Mouse (Mus musculus): ENCODE measurements around the gene Mink1. TPM values are rescaled to one million over a fixed set of nuclear protein-coding genes. Genes with fewer than 3 reads are reported as not detected.
A peak's percentile ranks its signal among the peaks of the same experiment; 100 is the strongest.
"Not testable (repeated sequence)": the region's sequence is repeated elsewhere in the genome, so short reads cannot be mapped to it uniquely, and the experiment has no call there.

Mink1 gene
- polyA plus RNA-seq, 1 experiment from 2014 or later, result 10.4 TPM

DNA sequence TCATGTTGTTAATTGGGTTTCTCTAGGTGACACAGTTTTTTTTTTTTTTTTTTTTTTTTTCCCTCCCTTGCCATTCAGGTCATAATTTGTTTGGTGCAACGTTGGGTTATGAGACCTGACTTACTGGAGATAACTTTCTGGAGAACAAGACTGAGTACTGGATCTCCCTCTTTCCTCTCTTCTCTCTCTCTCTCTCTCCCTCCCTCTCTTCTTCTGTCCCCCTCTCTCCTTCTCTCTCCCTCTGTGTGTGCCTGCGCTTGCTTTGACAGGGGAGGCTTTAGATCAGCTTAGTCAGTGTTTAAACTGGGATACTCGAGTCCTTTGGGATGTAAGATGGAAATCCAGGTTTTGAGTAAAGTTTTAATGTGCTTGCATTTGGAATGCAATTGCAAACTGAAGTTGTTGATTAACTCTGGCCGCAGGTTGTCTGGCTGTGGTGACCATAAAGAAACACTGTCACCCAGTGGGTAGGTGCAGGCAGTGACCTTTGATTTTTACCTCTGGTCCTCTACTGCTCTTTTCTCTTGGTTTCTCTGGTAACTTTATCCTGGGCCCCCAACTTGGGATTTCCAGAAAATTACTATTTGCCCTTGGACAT lies 1.7 kb downstream of the Mink1 start:
- WGBS, result 36% methylated on average over 4 of the region's 4 CpGs
- H3K27me3 ChIP-seq (replicated peaks; ENCODE audit: control insufficient read depth, insufficient read depth, low read length), result no peaks in the 10 kb centered on the region
- H3K9ac ChIP-seq (ENCODE audit: low read length), result peak overlapping the region; percentile 92; the same call in 1 of the 2 replicates
- ATAC-seq (no peak), DNase-seq (ENCODE audit: low spot score) (no peak)
- H3K27ac ChIP-seq (ENCODE audit: low read depth, low read length), result no peak overlapping the region
- no peaks in the 10 kb centered on the region for H3K9me3 ChIP-seq (replicated peaks; ENCODE audit: control insufficient read depth, low read length)
- H3K4me1 ChIP-seq (ENCODE audit: control insufficient read depth, insufficient read depth, low read length), result peaks cover 9% of the 10 kb centered on the region; the same call in 1 of the 2 replicates
- H3K4me2 ChIP-seq (ENCODE audit: low read length), result peak overlapping the region; percentile 86
- H3K36me3 ChIP-seq (ENCODE audit: control insufficient read depth, insufficient read depth, low read length), result no peaks in the 10 kb centered on the region; the same call in 1 of the 2 replicates
- peak overlapping the region; percentile 91 for H3K4me3 ChIP-seq (ENCODE audit: low read depth, low read length)

DNA sequence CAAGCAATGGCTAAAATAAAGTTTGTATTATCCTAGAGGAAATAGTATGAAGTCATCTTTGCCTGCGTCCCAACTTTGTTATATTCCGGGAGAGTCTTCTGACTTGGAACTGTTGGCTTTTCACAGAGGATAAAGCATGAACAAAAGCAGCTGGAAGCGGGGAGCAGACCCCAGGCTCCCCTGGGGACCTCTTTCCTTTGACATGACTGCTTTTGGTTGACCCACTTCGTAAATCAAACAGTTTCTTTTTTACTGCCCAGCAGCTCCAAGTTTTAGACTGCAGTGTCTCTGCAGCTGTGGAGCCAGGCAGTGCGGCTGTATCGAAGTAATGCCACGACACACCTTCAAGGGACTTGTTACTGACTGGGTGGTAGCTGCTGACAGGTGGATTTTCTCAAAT lies 3.9 kb downstream of the Mink1 start:
- WGBS, result 75% methylated on average over 7 of the region's 7 CpGs
- peaks cover 9% of the 10 kb centered on the region; the same call in 1 of the 2 replicates for H3K4me1 ChIP-seq (ENCODE audit: control insufficient read depth, insufficient read depth, low read length)
- H3K4me3 ChIP-seq (ENCODE audit: low read depth, low read length), result no peak overlapping the region
- no peaks in the 10 kb centered on the region for H3K9me3 ChIP-seq (replicated peaks; ENCODE audit: control insufficient read depth, low read length)
- ATAC-seq, result no peak
- H3K9ac ChIP-seq (ENCODE audit: low read length), result no peak overlapping the region; the same call in 1 of the 2 replicates
- H3K36me3 ChIP-seq (ENCODE audit: control insufficient read depth, insufficient read depth, low read length), result no peaks in the 10 kb centered on the region; the same call in 1 of the 2 replicates
- no peak overlapping the region for H3K4me2 ChIP-seq (ENCODE audit: low read length)
- H3K27me3 ChIP-seq (replicated peaks; ENCODE audit: control insufficient read depth, insufficient read depth, low read length), result no peaks in the 10 kb centered on the region
- no peak for DNase-seq (ENCODE audit: low spot score)
- H3K27ac ChIP-seq (ENCODE audit: low read depth, low read length), result no peak overlapping the region

GRCm38 (mm10) chr11:70570614-70571013 lies 7.9 kb downstream of the Mink1 start:
- H3K4me2 ChIP-seq (ENCODE audit: low read length); H3K27me3 ChIP-seq (replicated peaks; ENCODE audit: control insufficient read depth, insufficient read depth, low read length); H3K9me3 ChIP-seq (replicated peaks; ENCODE audit: control insufficient read depth, low read length); H3K36me3 ChIP-seq (ENCODE audit: control insufficient read depth, insufficient read depth, low read length); H3K27ac ChIP-seq (ENCODE audit: low read depth, low read length); H3K4me1 ChIP-seq (ENCODE audit: control insufficient read depth, insufficient read depth, low read length); ATAC-seq; H3K9ac ChIP-seq (ENCODE audit: low read length); H3K4me3 ChIP-seq (ENCODE audit: low read depth, low read length); DNase-seq (ENCODE audit: low spot score): not testable (repeated sequence)
- 94% methylated on average over 1 of the region's 1 CpGs for WGBS

DNA sequence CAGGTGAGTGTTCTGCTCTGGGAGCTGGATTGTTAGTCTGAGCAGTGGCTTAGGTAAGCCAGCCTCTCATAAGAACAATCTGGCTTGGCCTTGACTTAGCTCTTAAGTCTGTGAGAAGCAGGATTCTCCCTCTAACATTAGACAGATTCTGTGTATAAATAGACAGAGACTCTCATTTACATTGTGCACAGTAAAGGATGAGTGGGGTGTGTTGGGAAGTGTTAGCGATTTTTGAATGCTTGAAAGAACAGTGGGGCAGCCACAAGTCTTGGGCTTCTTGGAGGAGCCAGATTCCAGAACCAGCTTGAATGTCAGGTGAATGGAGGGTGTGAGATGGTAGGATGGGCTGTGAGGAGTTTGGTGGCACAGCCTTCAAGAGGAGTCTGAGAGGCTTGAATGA lies 9.0 kb downstream of the Mink1 start:
- Histone ChIP-seq H3K9ac (ENCODE audit: low read length) (no peak overlapping the region), H3K4me1 (ENCODE audit: control insufficient read depth, insufficient read depth, low read length) (peaks cover 3% of the 10 kb centered on the region; the same call in 1 of the 2 replicates), H3K4me2 (ENCODE audit: low read length) (no peak overlapping the region), H3K4me3 (ENCODE audit: low read depth, low read length) (no peak overlapping the region), H3K36me3 (ENCODE audit: control insufficient read depth, insufficient read depth, low read length) (no peaks in the 10 kb centered on the region; the same call in 1 of the 2 replicates), H3K9me3 (replicated peaks; ENCODE audit: control insufficient read depth, low read length) (no peaks in the 10 kb centered on the region), H3K27ac (ENCODE audit: low read depth, low read length) (no peak overlapping the region), H3K27me3 (replicated peaks; ENCODE audit: control insufficient read depth, insufficient read depth, low read length) (no peaks in the 10 kb centered on the region)
- WGBS, result 90% methylated on average over 1 of the region's 1 CpGs
- no peak for ATAC-seq
- DNase-seq (ENCODE audit: low spot score), result no peak

DNA sequence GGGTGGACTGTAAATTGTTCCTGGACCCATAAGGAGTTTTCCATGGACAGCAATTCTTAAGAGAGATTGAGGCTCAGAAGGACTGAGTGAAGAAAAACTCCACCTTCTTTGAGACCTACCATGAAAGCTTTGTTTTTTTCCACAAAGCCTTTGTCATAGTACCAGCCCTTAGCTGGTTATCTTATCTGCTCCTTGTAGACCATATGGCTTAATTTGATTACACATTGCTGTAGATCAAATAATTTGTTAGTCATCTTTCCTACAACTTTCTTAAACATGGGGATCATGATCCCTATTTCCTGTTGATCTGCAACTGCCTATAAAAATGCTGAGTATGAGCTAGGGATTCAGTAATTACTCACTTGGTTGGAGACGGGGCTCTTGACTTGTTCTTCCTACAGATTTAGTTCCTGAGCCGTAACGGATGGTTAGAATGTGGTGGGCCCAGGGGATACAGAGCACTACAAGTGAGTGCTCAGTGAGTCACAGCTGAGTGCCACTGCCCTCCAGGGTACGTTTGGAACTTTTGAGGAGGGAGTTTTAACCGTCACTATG lies 9.7 kb downstream of the Mink1 start:
- Histone ChIP-seq H3K4me2 (ENCODE audit: low read length) (no peak overlapping the region), H3K27me3 (replicated peaks; ENCODE audit: control insufficient read depth, insufficient read depth, low read length) (no peaks in the 10 kb centered on the region), H3K9ac (ENCODE audit: low read length) (no peak overlapping the region), H3K9me3 (replicated peaks; ENCODE audit: control insufficient read depth, low read length) (no peaks in the 10 kb centered on the region), H3K4me3 (ENCODE audit: low read depth, low read length) (no peak overlapping the region), H3K36me3 (ENCODE audit: control insufficient read depth, insufficient read depth, low read length) (no peaks in the 10 kb centered on the region; the same call in 1 of the 2 replicates), H3K27ac (ENCODE audit: low read depth, low read length) (no peak overlapping the region), H3K4me1 (ENCODE audit: control insufficient read depth, insufficient read depth, low read length) (peaks cover 3% of the 10 kb centered on the region; the same call in 1 of the 2 replicates)
- DNase-seq (ENCODE audit: low spot score), result no peak
- ATAC-seq, result no peak
- 77% methylated on average over 5 of the region's 5 CpGs for WGBS

- H3K4me3 ChIP-seq (ENCODE audit: low read depth, low read length), result no peak overlapping the region
- H3K4me2 ChIP-seq (ENCODE audit: low read length), result no peak overlapping the region
- peak overlapping the region; percentile 15 for H3K27ac ChIP-seq (ENCODE audit: low read depth, low read length)
- H3K4me1 ChIP-seq (ENCODE audit: control insufficient read depth, insufficient read depth, low read length), result peaks cover 12% of the 10 kb centered on the region
- H3K9ac ChIP-seq (ENCODE audit: low read length), result peak overlapping the region; percentile 26; the same call in 1 of the 2 replicates
- WGBS, result 27% methylated on average over 6 of the region's 6 CpGs
- no peaks in the 10 kb centered on the region for H3K27me3 ChIP-seq (replicated peaks; ENCODE audit: control insufficient read depth, insufficient read depth, low read length)
- no peaks in the 10 kb centered on the region for H3K36me3 ChIP-seq (ENCODE audit: control insufficient read depth, insufficient read depth, low read length)
- H3K9me3 ChIP-seq (replicated peaks; ENCODE audit: control insufficient read depth, low read length), result no peaks in the 10 kb centered on the region
- DNase-seq (ENCODE audit: low spot score) (peak; percentile 47), ATAC-seq (no peak)
Observed at GRCm38 (mm10) chr11:70573872-70574271, 11.2 kb downstream of the Mink1 start.

DNA sequence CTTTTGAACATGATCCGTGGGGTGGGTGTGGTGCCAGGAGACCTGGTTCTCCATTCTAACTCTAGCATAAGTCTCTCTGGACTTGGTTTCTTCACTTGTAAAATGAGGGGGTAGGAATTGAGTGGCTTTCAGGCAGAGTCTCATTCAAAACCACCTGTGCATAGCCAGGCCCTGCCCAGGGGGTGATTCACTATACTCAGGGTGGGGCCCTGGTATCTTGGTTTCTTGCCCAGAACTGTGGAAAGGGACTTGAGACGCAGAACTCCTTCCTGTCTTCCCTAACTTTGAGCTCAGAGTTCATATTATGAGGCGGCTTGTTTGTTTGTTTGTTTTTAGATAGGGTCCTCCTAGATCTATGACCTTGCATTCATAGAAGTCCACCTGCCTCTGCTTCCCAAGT lies 14.5 kb downstream of the Mink1 start:
- peaks cover 14% of the 10 kb centered on the region for H3K4me1 ChIP-seq (ENCODE audit: control insufficient read depth, insufficient read depth, low read length)
- no peak overlapping the region for H3K4me3 ChIP-seq (ENCODE audit: low read depth, low read length)
- no peak overlapping the region for H3K27ac ChIP-seq (ENCODE audit: low read depth, low read length)
- ATAC-seq (no peak), DNase-seq (ENCODE audit: low spot score) (no peak)
- H3K9ac ChIP-seq (ENCODE audit: low read length), result no peak overlapping the region
- no peaks in the 10 kb centered on the region for H3K9me3 ChIP-seq (replicated peaks; ENCODE audit: control insufficient read depth, low read length)
- no peaks in the 10 kb centered on the region for H3K36me3 ChIP-seq (ENCODE audit: control insufficient read depth, insufficient read depth, low read length)
- H3K27me3 ChIP-seq (replicated peaks; ENCODE audit: control insufficient read depth, insufficient read depth, low read length), result no peaks in the 10 kb centered on the region
- WGBS, result 80% methylated on average over 3 of the region's 3 CpGs
- no peak overlapping the region for H3K4me2 ChIP-seq (ENCODE audit: low read length)

- DNase-seq (ENCODE audit: low spot score) (no peak), ATAC-seq (no peak)
- no peaks in the 10 kb centered on the region for H3K36me3 ChIP-seq (ENCODE audit: control insufficient read depth, insufficient read depth, low read length)
- peaks cover 11% of the 10 kb centered on the region for H3K4me1 ChIP-seq (ENCODE audit: control insufficient read depth, insufficient read depth, low read length)
- H3K4me2 ChIP-seq (ENCODE audit: low read length), result no peak overlapping the region
- H3K27me3 ChIP-seq (replicated peaks; ENCODE audit: control insufficient read depth, insufficient read depth, low read length), result no peaks in the 10 kb centered on the region
- WGBS, result 93% methylated on average over 6 of the region's 6 CpGs
- H3K9ac ChIP-seq (ENCODE audit: low read length), result no peak overlapping the region
- H3K4me3 ChIP-seq (ENCODE audit: low read depth, low read length), result no peak overlapping the region
- H3K27ac ChIP-seq (ENCODE audit: low read depth, low read length), result no peak overlapping the region
- no peaks in the 10 kb centered on the region for H3K9me3 ChIP-seq (replicated peaks; ENCODE audit: control insufficient read depth, low read length)
Observed at GRCm38 (mm10) chr11:70578962-70579361, 16.3 kb downstream of the Mink1 start.

DNA sequence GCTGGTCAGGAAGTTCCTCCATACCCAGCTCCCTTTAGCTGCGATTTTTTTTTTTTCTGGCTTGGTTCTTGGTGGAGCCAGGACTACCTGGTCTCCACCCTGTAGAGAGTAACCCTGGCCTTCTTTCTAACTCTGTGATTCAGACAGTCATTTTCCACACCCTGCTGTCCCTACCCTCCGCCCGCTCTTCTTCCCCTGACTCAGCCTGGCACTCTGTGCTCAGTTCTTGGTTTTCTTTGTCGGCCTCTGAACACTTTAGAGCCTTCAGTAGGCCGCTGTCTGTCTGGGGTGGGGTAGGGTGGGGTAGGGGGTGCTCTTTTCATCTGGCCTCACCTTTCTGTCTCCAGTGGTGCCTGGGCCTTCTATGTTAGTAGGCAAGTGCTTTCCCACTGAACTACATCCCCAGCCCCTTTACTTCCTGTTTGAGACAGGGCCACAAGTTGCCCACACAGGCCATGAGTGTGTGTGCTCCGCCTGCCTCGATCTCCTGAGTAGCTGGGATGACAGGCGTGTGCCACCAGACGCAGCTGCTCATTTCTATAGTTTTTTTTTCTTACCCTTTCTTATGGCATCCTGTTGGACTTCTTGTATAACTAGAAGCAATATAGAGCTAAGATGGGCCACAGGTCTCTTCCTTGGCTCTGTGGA lies 17.2 kb downstream of the Mink1 start:
- DNase-seq (ENCODE audit: low spot score) (no peak), ATAC-seq (no peak)
- H3K4me2 ChIP-seq (ENCODE audit: low read length), result no peak overlapping the region
- H3K9ac ChIP-seq (ENCODE audit: low read length), result no peak overlapping the region
- no peaks in the 10 kb centered on the region for H3K36me3 ChIP-seq (ENCODE audit: control insufficient read depth, insufficient read depth, low read length)
- H3K27ac ChIP-seq (ENCODE audit: low read depth, low read length), result no peak overlapping the region
- no peaks in the 10 kb centered on the region for H3K9me3 ChIP-seq (replicated peaks; ENCODE audit: control insufficient read depth, low read length)
- peaks cover 11% of the 10 kb centered on the region; the same call in 1 of the 2 replicates for H3K4me1 ChIP-seq (ENCODE audit: control insufficient read depth, insufficient read depth, low read length)
- H3K27me3 ChIP-seq (replicated peaks; ENCODE audit: control insufficient read depth, insufficient read depth, low read length), result no peaks in the 10 kb centered on the region
- WGBS, result 82% methylated on average over 9 of the region's 9 CpGs
- H3K4me3 ChIP-seq (ENCODE audit: low read depth, low read length), result no peak overlapping the region

Data from forebrain, embryonic 14.5 days (tissue).